Mouse (Mus musculus): ENCODE measurements at regions not wholly inside any gene's neighbourhood (a gene's known extent, or its start where the extent isn't known, plus 50 kb on each side); places are given as distances from the start of the nearest gene placed in this dataset.

- WGBS = 48% methylated on average over 8 of the region's 8 CpGs
- no peak overlapping the region for H3K4me2 ChIP-seq (ENCODE audit: low read length)
- H3K27ac ChIP-seq (replicated peaks in 1 of 2; ENCODE audit: control insufficient read depth in 1 of 2, insufficient read depth in 1 of 2, low read depth in 2 of 2, low read length in 2 of 2) = no peak overlapping the region
- no peaks in the 10 kb centered on the region for H3K27me3 ChIP-seq (ENCODE audit: control insufficient read depth, insufficient read depth, low read length)
- H3K36me3 ChIP-seq (ENCODE audit: control insufficient read depth, insufficient read depth, low read length) = no peaks in the 10 kb centered on the region
- no peak for ATAC-seq (ENCODE audit: insufficient number of reproducible peaks, insufficient read depth, low FRiP score, low read depth)
- H3K4me1 ChIP-seq (ENCODE audit: control insufficient read depth in 2 of 2, insufficient read depth in 2 of 2, low read length in 2 of 2) = 0 out of 4 replicates have a peak, but pooled peaks cover 0 to 3% of the 10 kb centered on the region in 2 experiments
- no peak overlapping the region for H3K4me3 ChIP-seq (ENCODE audit: control insufficient read depth in 1 of 2, insufficient read depth in 1 of 2, low read depth in 1 of 2, low read length in 2 of 2)
- H3K9me3 ChIP-seq (ENCODE audit: control insufficient read depth, low read length) = no peaks in the 10 kb centered on the region
- no peak overlapping the region for H3K9ac ChIP-seq (ENCODE audit: low read length)
These were observed 101.2 kb upstream of the Adra1d start for GRCm38 (mm10) chr2:131663199-131663809.

GRCm38 (mm10) chr2:131652197-131652596 is 90.1 kb upstream of the Adra1d start:
- Histone ChIP-seq H3K9me3 (ENCODE audit: control insufficient read depth, low read length) (no peaks in the 10 kb centered on the region), H3K36me3 (ENCODE audit: control insufficient read depth, insufficient read depth, low read length) (no peaks in the 10 kb centered on the region), H3K4me3 (ENCODE audit: control insufficient read depth in 1 of 2, insufficient read depth in 1 of 2, low read depth in 1 of 2, low read length in 2 of 2) (no peak overlapping the region), H3K27ac (replicated peaks in 1 of 2; ENCODE audit: control insufficient read depth in 1 of 2, insufficient read depth in 1 of 2, low read depth in 2 of 2, low read length in 2 of 2) (no peak overlapping the region), H3K27me3 (ENCODE audit: control insufficient read depth, insufficient read depth, low read length) (no peaks in the 10 kb centered on the region), H3K4me2 (ENCODE audit: low read length) (no peak overlapping the region), H3K9ac (ENCODE audit: low read length) (no peak overlapping the region), H3K4me1 (ENCODE audit: control insufficient read depth in 2 of 2, insufficient read depth in 2 of 2, low read length in 2 of 2) (peaks cover 2 to 5% of the 10 kb centered on the region in 2 experiments; a peak in 3 of 4 replicates)
- ATAC-seq (ENCODE audit: insufficient number of reproducible peaks, insufficient read depth, low FRiP score, low read depth) = no peak
- 66% methylated on average over 5 of the region's 5 CpGs for WGBS

- Histone ChIP-seq H3K4me3 (ENCODE audit: control insufficient read depth in 1 of 2, insufficient read depth in 1 of 2, low read depth in 1 of 2, low read length in 2 of 2) (no peak overlapping the region), H3K27me3 (ENCODE audit: control insufficient read depth, insufficient read depth, low read length) (no peaks in the 10 kb centered on the region), H3K4me1 (ENCODE audit: control insufficient read depth in 2 of 2, insufficient read depth in 2 of 2, low read length in 2 of 2) (peaks cover 2 to 5% of the 10 kb centered on the region in 2 experiments; a peak in 3 of 4 replicates), H3K4me2 (ENCODE audit: low read length) (no peak overlapping the region), H3K9me3 (ENCODE audit: control insufficient read depth, low read length) (no peaks in the 10 kb centered on the region), H3K36me3 (ENCODE audit: control insufficient read depth, insufficient read depth, low read length) (no peaks in the 10 kb centered on the region), H3K9ac (ENCODE audit: low read length) (no peak overlapping the region), H3K27ac (replicated peaks in 1 of 2; ENCODE audit: control insufficient read depth in 1 of 2, insufficient read depth in 1 of 2, low read depth in 2 of 2, low read length in 2 of 2) (no peak overlapping the region)
- no peak for ATAC-seq (ENCODE audit: insufficient number of reproducible peaks, insufficient read depth, low FRiP score, low read depth)
- WGBS = 42% methylated on average over 9 of the region's 9 CpGs
These were observed 88.6 kb upstream of the Adra1d start for GRCm38 (mm10) chr2:131650611-131651153.

GRCm38 (mm10) chr2:131644166-131644858 is 82.2 kb upstream of the Adra1d start:
- H3K4me3 ChIP-seq (ENCODE audit: control insufficient read depth in 1 of 2, insufficient read depth in 1 of 2, low read depth in 1 of 2, low read length in 2 of 2) = no peak overlapping the region
- no peak for ATAC-seq (ENCODE audit: insufficient number of reproducible peaks, insufficient read depth, low FRiP score, low read depth)
- no peaks in the 10 kb centered on the region for H3K27me3 ChIP-seq (ENCODE audit: control insufficient read depth, insufficient read depth, low read length)
- WGBS = 60% methylated on average over 2 of the region's 2 CpGs
- no peak overlapping the region for H3K27ac ChIP-seq (replicated peaks in 1 of 2; ENCODE audit: control insufficient read depth in 1 of 2, insufficient read depth in 1 of 2, low read depth in 2 of 2, low read length in 2 of 2)
- no peaks in the 10 kb centered on the region for H3K36me3 ChIP-seq (ENCODE audit: control insufficient read depth, insufficient read depth, low read length)
- H3K9ac ChIP-seq (ENCODE audit: low read length) = no peak overlapping the region
- H3K9me3 ChIP-seq (ENCODE audit: control insufficient read depth, low read length) = no peaks in the 10 kb centered on the region
- no peak overlapping the region for H3K4me2 ChIP-seq (ENCODE audit: low read length)
- no peaks in the 10 kb centered on the region for H3K4me1 ChIP-seq (ENCODE audit: control insufficient read depth in 2 of 2, insufficient read depth in 2 of 2, low read length in 2 of 2)

GRCm38 (mm10) chr2:131642456-131642855 is 80.4 kb upstream of the Adra1d start:
- H3K9ac ChIP-seq (ENCODE audit: low read length) = no peak overlapping the region
- H3K4me1 ChIP-seq (ENCODE audit: control insufficient read depth in 2 of 2, insufficient read depth in 2 of 2, low read length in 2 of 2) = no peaks in the 10 kb centered on the region
- H3K4me2 ChIP-seq (ENCODE audit: low read length) = no peak overlapping the region
- H3K9me3 ChIP-seq (ENCODE audit: control insufficient read depth, low read length) = no peaks in the 10 kb centered on the region
- no peak overlapping the region for H3K27ac ChIP-seq (replicated peaks in 1 of 2; ENCODE audit: control insufficient read depth in 1 of 2, insufficient read depth in 1 of 2, low read depth in 2 of 2, low read length in 2 of 2)
- no peaks in the 10 kb centered on the region for H3K27me3 ChIP-seq (ENCODE audit: control insufficient read depth, insufficient read depth, low read length)
- no peak for ATAC-seq (ENCODE audit: insufficient number of reproducible peaks, insufficient read depth, low FRiP score, low read depth)
- H3K4me3 ChIP-seq (ENCODE audit: control insufficient read depth in 1 of 2, insufficient read depth in 1 of 2, low read depth in 1 of 2, low read length in 2 of 2) = no peak overlapping the region
- H3K36me3 ChIP-seq (ENCODE audit: control insufficient read depth, insufficient read depth, low read length) = no peaks in the 10 kb centered on the region
- WGBS = 81% methylated on average over 3 of the region's 3 CpGs

GRCm38 (mm10) chr2:131638996-131639605 is 77.0 kb upstream of the Adra1d start:
- no peak for ATAC-seq (ENCODE audit: insufficient number of reproducible peaks, insufficient read depth, low FRiP score, low read depth)
- Histone ChIP-seq H3K4me2 (ENCODE audit: low read length) (no peak overlapping the region), H3K27me3 (ENCODE audit: control insufficient read depth, insufficient read depth, low read length) (no peaks in the 10 kb centered on the region), H3K4me1 (ENCODE audit: control insufficient read depth in 2 of 2, insufficient read depth in 2 of 2, low read length in 2 of 2) (no peaks in the 10 kb centered on the region), H3K9me3 (ENCODE audit: control insufficient read depth, low read length) (no peaks in the 10 kb centered on the region), H3K36me3 (ENCODE audit: control insufficient read depth, insufficient read depth, low read length) (no peaks in the 10 kb centered on the region), H3K27ac (replicated peaks in 1 of 2; ENCODE audit: control insufficient read depth in 1 of 2, insufficient read depth in 1 of 2, low read depth in 2 of 2, low read length in 2 of 2) (no peak overlapping the region), H3K9ac (ENCODE audit: low read length) (no peak overlapping the region), H3K4me3 (ENCODE audit: control insufficient read depth in 1 of 2, insufficient read depth in 1 of 2, low read depth in 1 of 2, low read length in 2 of 2) (no peak overlapping the region)
- WGBS = 77% methylated on average over 3 of the region's 3 CpGs

- Histone ChIP-seq H3K9me3 (ENCODE audit: control insufficient read depth, low read length) (no peaks in the 10 kb centered on the region), H3K27me3 (ENCODE audit: control insufficient read depth, insufficient read depth, low read length) (no peaks in the 10 kb centered on the region), H3K9ac (ENCODE audit: low read length) (no peak overlapping the region), H3K36me3 (ENCODE audit: control insufficient read depth, insufficient read depth, low read length) (no peaks in the 10 kb centered on the region), H3K4me1 (ENCODE audit: control insufficient read depth in 2 of 2, insufficient read depth in 2 of 2, low read length in 2 of 2) (no peaks in the 10 kb centered on the region), H3K4me2 (ENCODE audit: low read length) (no peak overlapping the region), H3K27ac (replicated peaks in 1 of 2; ENCODE audit: control insufficient read depth in 1 of 2, insufficient read depth in 1 of 2, low read depth in 2 of 2, low read length in 2 of 2) (no peak overlapping the region), H3K4me3 (ENCODE audit: control insufficient read depth in 1 of 2, insufficient read depth in 1 of 2, low read depth in 1 of 2, low read length in 2 of 2) (no peak overlapping the region)
- WGBS = 50% methylated on average over 2 of the region's 2 CpGs
- no peak for ATAC-seq (ENCODE audit: insufficient number of reproducible peaks, insufficient read depth, low FRiP score, low read depth)
These were observed 73.7 kb upstream of the Adra1d start for GRCm38 (mm10) chr2:131635791-131636190.
